8 mouse cellular contexts compared by ENCODE assay signal in the genomic region with DNA sequence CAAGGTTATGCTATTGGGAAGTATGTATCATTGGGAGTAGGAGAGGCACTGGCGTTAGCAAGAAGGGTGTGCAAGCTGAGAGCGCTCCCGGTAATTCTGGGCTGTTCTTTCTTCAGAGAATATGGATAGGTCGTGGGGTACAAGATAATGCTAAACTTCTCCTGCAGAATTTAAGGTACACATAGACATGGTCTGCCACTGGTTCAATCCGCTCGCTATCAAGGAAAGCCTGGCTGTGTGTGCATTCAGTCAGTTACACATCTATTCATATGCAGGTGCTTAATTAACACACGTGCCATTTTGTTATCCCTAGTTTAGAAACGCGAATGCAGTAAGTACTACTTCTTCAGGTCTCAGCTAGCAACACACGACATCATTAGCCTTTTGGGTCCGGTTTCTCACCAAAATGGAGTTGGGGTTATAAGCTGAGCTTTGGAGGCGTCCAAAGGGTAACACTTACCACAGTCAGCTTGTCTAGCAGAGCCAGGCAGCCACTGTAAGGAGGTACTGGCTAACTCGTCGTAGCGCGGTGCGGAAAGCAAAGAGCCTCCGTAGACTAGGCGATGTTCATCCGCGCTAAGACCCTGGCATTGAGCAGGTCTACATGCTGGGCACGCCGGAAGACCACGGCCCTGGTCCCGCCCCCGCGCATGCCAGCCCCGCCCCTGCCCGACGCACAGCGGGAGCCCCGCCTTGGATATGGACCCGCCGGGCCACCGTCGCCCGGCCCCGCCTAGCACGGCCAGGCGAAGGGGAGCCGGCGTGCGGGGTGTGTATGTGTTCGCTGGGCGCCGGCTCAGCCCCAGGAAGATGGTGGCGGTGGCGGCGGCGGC. TPM values are rescaled to one million over a fixed set of nuclear protein-coding genes. Genes with fewer than 3 reads are reported as not detected.
DNase-seq lines count a peak whose midpoint lies in the region; ATAC-seq and TF ChIP-seq lines count a peak whose summit lies in the region.

A gene (minus strand): TSS at position 656 of the 833 bp plus-strand sequence.
A gene (plus strand): TSS at position 745 of the 833 bp plus-strand sequence.

- H3K4me2 ChIP-seq in embryonic facial prominence, embryonic 14.5 days (ENCODE audit: low read depth, low read length), result peak within 1 kb of the TSS; percentile 66
- peak within 1 kb of the TSS; percentile 68 for H3K4me2 ChIP-seq in limb, embryonic 14.5 days (replicated peaks; ENCODE audit: low read depth, low read length, severe bottlenecking)
- peak within 1 kb of the TSS; percentile 75 for H3K4me2 ChIP-seq in midbrain, postnatal 0 days (ENCODE audit: low read depth, low read length, poor library complexity, severe bottlenecking)

- ATAC-seq in embryonic facial prominence, embryonic 14.5 days (ENCODE audit: low read depth), result peak; percentile 99
- peak; percentile 97 for ATAC-seq in limb, embryonic 14.5 days (ENCODE audit: low FRiP score, low read depth)
- peak; percentile 97 for ATAC-seq in midbrain, postnatal 0 days (ENCODE audit: low FRiP score)

- H3K9me3 ChIP-seq in embryonic facial prominence, embryonic 14.5 days (ENCODE audit: control insufficient read depth, low read length), result no peaks in the 10 kb centered on the region
- no peaks in the 10 kb centered on the region for H3K9me3 ChIP-seq in limb, embryonic 14.5 days (ENCODE audit: control insufficient read depth, low read length)
- H3K9me3 ChIP-seq in midbrain, postnatal 0 days (ENCODE audit: low read length), result no peaks in the 10 kb centered on the region

- H3K27ac ChIP-seq in embryonic facial prominence, embryonic 14.5 days (replicated peaks; ENCODE audit: low read depth, low read length), result peak within 1 kb of the TSS; percentile 68
- H3K27ac ChIP-seq in limb, embryonic 14.5 days (replicated peaks; ENCODE audit: low read depth, low read length), result peak within 1 kb of the TSS; percentile 55; the same call in 1 of the 2 replicates
- H3K27ac ChIP-seq in midbrain, postnatal 0 days (ENCODE audit: low read depth, low read length), result peak within 1 kb of the TSS; percentile 82

- H3K4me1 ChIP-seq in embryonic facial prominence, embryonic 14.5 days (ENCODE audit: control insufficient read depth, insufficient read depth, low read length), result peaks cover 18% of the 10 kb centered on the region
- peaks cover 12% of the 10 kb centered on the region for H3K4me1 ChIP-seq in limb, embryonic 14.5 days (ENCODE audit: control insufficient read depth, insufficient read depth, low read length)
- peaks cover 18% of the 10 kb centered on the region for H3K4me1 ChIP-seq in midbrain, postnatal 0 days (ENCODE audit: insufficient read depth, low read length)

- no peak for TF ChIP-seq CTCF in midbrain, postnatal 0 days (IDR thresholded peaks at IDR 0.05)

- H3K36me3 ChIP-seq in embryonic facial prominence, embryonic 14.5 days (ENCODE audit: control insufficient read depth, insufficient read depth, low read length), result no peaks in the 10 kb centered on the region
- peaks cover 4% of the 10 kb centered on the region; the same call in 1 of the 2 replicates for H3K36me3 ChIP-seq in limb, embryonic 14.5 days (ENCODE audit: control insufficient read depth, insufficient read depth, low read length)
- no peaks in the 10 kb centered on the region for H3K36me3 ChIP-seq in midbrain, postnatal 0 days (ENCODE audit: insufficient read depth, low read length)

- WGBS in embryonic facial prominence, embryonic 14.5 days, result 9% methylated on average over 33 of the region's 50 CpGs
- WGBS in limb, embryonic 14.5 days, result 6% methylated on average over 43 of the region's 50 CpGs
- WGBS in midbrain, postnatal 0 days, result 3% methylated on average over 48 of the region's 50 CpGs

- H3K9ac ChIP-seq in embryonic facial prominence, embryonic 14.5 days (ENCODE audit: low read depth, low read length), result peak within 1 kb of the TSS; percentile 94
- peak within 1 kb of the TSS; percentile 84 for H3K9ac ChIP-seq in limb, embryonic 14.5 days (ENCODE audit: low read depth, low read length, severe bottlenecking)
- peak within 1 kb of the TSS; percentile 98 for H3K9ac ChIP-seq in midbrain, postnatal 0 days (replicated peaks; ENCODE audit: low read length, poor library complexity, severe bottlenecking)

- TF ChIP-seq POLR2A in limb, embryonic 14.5 days (IDR thresholded peaks at IDR 0.05; ENCODE audit: borderline replicate concordance, extremely low read depth, insufficient read depth, insufficient read length), result peak; percentile 69; the same call in 1 of the 2 replicates

- H3K27me3 ChIP-seq in embryonic facial prominence, embryonic 14.5 days (replicated peaks; ENCODE audit: control insufficient read depth, insufficient read depth, low read length), result no peaks in the 10 kb centered on the region
- H3K27me3 ChIP-seq in limb, embryonic 14.5 days (ENCODE audit: control insufficient read depth, insufficient read depth, low read length), result no peaks in the 10 kb centered on the region
- H3K27me3 ChIP-seq in midbrain, postnatal 0 days (ENCODE audit: insufficient read depth, low read length), result no peaks in the 10 kb centered on the region

- H3K4me3 ChIP-seq in embryonic facial prominence, embryonic 14.5 days (ENCODE audit: low read depth, low read length), result peak within 1 kb of the TSS; percentile 99
- peak within 1 kb of the TSS; percentile 98 for H3K4me3 ChIP-seq in limb, embryonic 14.5 days (replicated peaks; ENCODE audit: low read length)
- H3K4me3 ChIP-seq in midbrain, postnatal 0 days (ENCODE audit: low read depth, low read length), result peak within 1 kb of the TSS; percentile 99

- DNase-seq in 3T3-L1 (ENCODE audit: low read depth, low spot score), result peak; percentile 83
- DNase-seq in adrenal gland, postnatal 4 days (ENCODE audit: low spot score in 2 of 2), result peak; percentile 89 to 90
- peak; percentile 97 for DNase-seq in embryonic facial prominence, embryonic 14.5 days (ENCODE audit: low spot score)
- peak; percentile 84 for DNase-seq in heart, adult 8-10 months (ENCODE audit: low spot score)
- DNase-seq in kidney, adult 9 months, result peak; percentile 90
- DNase-seq in limb, embryonic 14.5 days (ENCODE audit: low spot score), result peak; percentile 88
- peak; percentile 95 for DNase-seq in midbrain, postnatal 0 days (ENCODE audit: low spot score)
- DNase-seq in spleen, postnatal 14 days (ENCODE audit: low spot score in 2 of 2), result peak; percentile 82 to 89

RNA-seq across cellular contexts. Expression of the first gene that starts in this region (rescaled TPM):
- total RNA-seq in adrenal gland, postnatal 4 days (2021), result 10 to 100 TPM; 30.1 to 32.7 TPM
- polyA plus RNA-seq in embryonic facial prominence, embryonic 14.5 days (2014; fragmentation: Nextera tagmentation; extraction: Ambion mirVana), result 33.0 and 33.3 TPM in 2 replicates
- total RNA-seq in heart, adult 8-10 months (2022), result 10 to 100 TPM; 41.2 to 57.7 (median 51.0) TPM
- polyA plus RNA-seq in limb, embryonic 14.5 days (2012; rRNA removed), result 33.8 and 44.3 TPM in 2 replicates
- 29.1 and 41.3 TPM in 2 replicates for polyA plus RNA-seq in limb, embryonic 14.5 days (2014; fragmentation: Nextera tagmentation; extraction: Ambion mirVana)
- 112 and 200 TPM in 2 replicates for total RNA-seq in midbrain, postnatal 0 days (2014; rRNA removed)
- polyA plus RNA-seq in midbrain, postnatal 0 days (2015; fragmentation: Nextera tagmentation; extraction: Ambion mirVana), result 49.5 and 58.1 TPM in 2 replicates

RNA-seq across cellular contexts. Expression of the second gene that starts in this region (rescaled TPM):
- 10 to 100 TPM; 37.7 to 37.8 TPM for total RNA-seq in adrenal gland, postnatal 4 days (2021)
- polyA plus RNA-seq in embryonic facial prominence, embryonic 14.5 days (2014; fragmentation: Nextera tagmentation; extraction: Ambion mirVana), result 9.4 and 11.4 TPM in 2 replicates
- total RNA-seq in heart, adult 8-10 months (2022), result 10 to 100 TPM; 21.3 to 25.8 (median 24.2) TPM
- 17.9 and 19.4 TPM in 2 replicates for polyA plus RNA-seq in limb, embryonic 14.5 days (2012; rRNA removed)
- 11.5 and 13.5 TPM in 2 replicates for polyA plus RNA-seq in limb, embryonic 14.5 days (2014; fragmentation: Nextera tagmentation; extraction: Ambion mirVana)
- 84.4 and 93.9 TPM in 2 replicates for total RNA-seq in midbrain, postnatal 0 days (2014; rRNA removed)
- polyA plus RNA-seq in midbrain, postnatal 0 days (2015; fragmentation: Nextera tagmentation; extraction: Ambion mirVana), result 11.8 and 13.5 TPM in 2 replicates

Comparison
In these comparisons a context has a peak if more than half of its experiments do, and no peak if none do; other contexts are left out.
1. Peak in every context shown above with its lines: DNase-seq, ATAC-seq, H3K4me3 ChIP-seq and H3K27ac ChIP-seq.